Mouse (Mus musculus): ENCODE measurements around the gene Zmym5. TPM values are rescaled to one million over a fixed set of nuclear protein-coding genes. Genes with fewer than 3 reads are reported as not detected.

Gene Zmym5
- polyA plus RNA-seq (2012; ENCODE audit: low replicate concordance) = 3.3 and 4.8 TPM in 2 replicates

GRCm38 (mm10) chr14:56811701-56812339 lies at the start of gene Zmym5:
TSS of gene Zmym5 (minus strand) at chr14:56811716.

GRCm38 (mm10) chr14:56778200-56778932 lies 33.1 kb downstream of the Zmym5 start, which contains the start of gene Pspc1:
TSS of gene Pspc1 (minus strand) at chr14:56778316.

Other genes with a start within 250 kb of the Zmym5 start
- gene Cenpj, start 236.3 kb downstream of the Zmym5 start, polyA plus RNA-seq (2012; ENCODE audit: low replicate concordance) = 1.0 and 1.6 TPM in 2 replicates
- gene Parp4, start 236.1 kb downstream of the Zmym5 start, polyA plus RNA-seq (2012; ENCODE audit: low replicate concordance) = 6.4 and 9.3 TPM in 2 replicates
- gene Mphosph8, start 143.5 kb downstream of the Zmym5 start, polyA plus RNA-seq (2012; ENCODE audit: low replicate concordance) = 4.3 and 6.5 TPM in 2 replicates
- 9.2 and 9.6 TPM in 2 replicates for gene Pspc1, start 33.4 kb downstream of the Zmym5 start, polyA plus RNA-seq (2012; ENCODE audit: low replicate concordance)
- 1.4 and 4.9 TPM in 2 replicates for gene Zmym2, start 74.9 kb upstream of the Zmym5 start, polyA plus RNA-seq (2012; ENCODE audit: low replicate concordance)
- gene Gja3, start 246.4 kb upstream of the Zmym5 start, polyA plus RNA-seq (2012; ENCODE audit: low replicate concordance) = not detected in 2 replicates